Mouse (Mus musculus) ES-Bruce4 (cell line): ENCODE measurements at regions not wholly inside any gene's neighbourhood (a gene's known extent, or its start where the extent isn't known, plus 50 kb on each side); places are given as distances from the start of the nearest gene placed in this dataset.

ENCODE experiments used
- CTCF ChIP-seq: IDR thresholded peaks from one replicate; pipeline ENCODE4 v1.8.1; 2011; ENCODE audit warnings: low read depth, low read length
- EP300 ChIP-seq: IDR thresholded peaks from 2 replicates; pipeline ENCODE4 v1.6.1; 2011; ENCODE audit warnings: low read depth, low read length; ENCODE audit not compliant: insufficient read depth

GRCm38 (mm10) chr11:24353056-24353455 lies 275.2 kb downstream of the Bcl11a start:
- TF ChIP-seq EP300 (no peak), CTCF (no peak)
